Mouse (Mus musculus): ENCODE measurements around the gene Luc7l. TPM values are rescaled to one million over a fixed set of nuclear protein-coding genes. Genes with fewer than 3 reads are reported as not detected.
A peak's percentile ranks its signal among the peaks of the same experiment; 100 is the strongest.

The Luc7l gene
- total RNA-seq (2014; rRNA removed) (90.6 and 110 TPM in 2 replicates), polyA plus RNA-seq (2015; fragmentation: Nextera tagmentation; extraction: Ambion mirVana) (82.3 and 95.2 TPM in 2 replicates)

DNA sequence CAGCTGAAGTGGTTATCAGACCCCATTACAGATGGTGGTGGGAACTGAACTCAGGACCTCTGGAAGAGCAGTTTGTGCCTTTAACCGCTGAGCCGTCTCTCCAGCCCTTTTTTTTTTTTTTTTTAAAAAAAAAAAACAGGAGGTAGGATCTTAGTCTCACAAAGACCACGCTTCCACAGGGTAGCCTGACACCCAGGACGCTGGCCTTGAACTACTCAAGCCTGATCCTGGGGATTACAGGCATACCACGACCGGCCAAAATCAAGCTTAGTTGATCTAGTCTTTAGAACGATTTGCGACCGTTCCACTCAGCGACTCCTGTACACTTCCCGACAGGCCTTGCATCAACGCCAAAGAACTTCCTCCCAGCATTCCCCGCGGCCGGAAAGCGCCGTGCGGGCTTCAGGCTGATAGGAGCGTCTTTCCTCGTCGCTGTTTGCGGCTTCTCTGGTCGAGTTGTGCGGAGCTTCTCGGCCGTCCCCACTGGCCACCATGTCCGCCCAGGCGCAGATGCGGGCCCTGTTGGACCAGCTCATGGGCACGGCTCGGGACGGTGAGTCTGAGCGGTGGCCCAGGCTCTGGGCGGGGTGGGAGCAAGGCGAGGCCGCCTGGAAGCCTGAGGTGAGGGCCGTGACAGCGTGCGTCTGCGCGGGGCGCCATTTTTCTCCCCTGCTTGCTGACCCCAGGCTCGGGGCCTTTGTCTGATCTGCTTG is at the start of gene Luc7l:
Luc7l (plus strand) TSS at position 358 of the 713 bp plus-strand sequence.
- ATAC-seq (ENCODE audit: low FRiP score) (peak; percentile 94), DNase-seq (ENCODE audit: low spot score) (peak; percentile 97)
- peak within 1 kb of the TSS; percentile 62 for H3K4me3 ChIP-seq (ENCODE audit: low read depth, low read length)
- peak within 1 kb of the TSS; percentile 61 for H3K4me2 ChIP-seq (ENCODE audit: low read depth, low read length, poor library complexity, severe bottlenecking)
- no peak for TF ChIP-seq CTCF (IDR thresholded peaks at IDR 0.05)
- peak within 1 kb of the TSS; percentile 95 for H3K27ac ChIP-seq (ENCODE audit: low read depth, low read length)
- WGBS, result under 1% methylated on average over 42 of the region's 43 CpGs
- no peaks in the 10 kb centered on the region for H3K9me3 ChIP-seq (ENCODE audit: low read length)
- H3K36me3 ChIP-seq (ENCODE audit: insufficient read depth, low read length), result 0 out of 2 replicates have a peak, but pooled peaks cover 3% of the 10 kb centered on the region
- peak within 1 kb of the TSS; percentile 94 for H3K9ac ChIP-seq (replicated peaks; ENCODE audit: low read length, poor library complexity, severe bottlenecking)
- H3K4me1 ChIP-seq (ENCODE audit: insufficient read depth, low read length), result no peaks in the 10 kb centered on the region
- H3K27me3 ChIP-seq (ENCODE audit: insufficient read depth, low read length), result no peaks in the 10 kb centered on the region

DNA sequence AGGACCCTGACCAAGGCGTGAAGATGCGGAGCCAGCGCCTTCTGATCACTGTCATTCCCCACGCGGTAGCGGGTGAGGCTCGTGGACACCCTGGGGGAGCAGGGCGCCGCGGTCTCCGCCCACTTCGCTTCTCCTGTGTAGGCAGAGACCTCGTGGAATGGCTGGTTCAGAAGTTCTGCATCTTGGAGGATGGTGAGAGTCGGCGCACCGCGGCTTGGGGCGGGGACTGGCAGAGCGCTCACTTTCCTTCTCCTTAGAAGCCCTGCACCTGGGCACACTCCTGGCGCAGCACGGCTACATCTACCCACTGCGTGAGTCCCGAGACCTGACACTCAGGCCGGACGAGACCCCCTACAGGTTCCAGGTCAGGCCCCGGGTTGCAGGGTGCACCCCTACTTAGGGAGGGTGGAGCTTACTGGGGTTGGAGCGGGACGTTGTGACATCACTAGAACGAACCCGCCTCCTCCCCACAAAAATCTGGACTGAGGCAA is 49.3 kb upstream of the Luc7l start:
- H3K27ac ChIP-seq (ENCODE audit: low read depth, low read length), result no peak overlapping the region
- H3K4me1 ChIP-seq (ENCODE audit: insufficient read depth, low read length), result 0 out of 2 replicates have a peak, but pooled peaks cover 3% of the 10 kb centered on the region
- peak overlapping the region; percentile 45 for H3K4me3 ChIP-seq (ENCODE audit: low read depth, low read length)
- no peaks in the 10 kb centered on the region for H3K36me3 ChIP-seq (ENCODE audit: insufficient read depth, low read length)
- peak overlapping the region; percentile 50 for H3K9ac ChIP-seq (replicated peaks; ENCODE audit: low read length, poor library complexity, severe bottlenecking)
- H3K27me3 ChIP-seq (ENCODE audit: insufficient read depth, low read length), result peaks cover 27% of the 10 kb centered on the region
- TF ChIP-seq CTCF (IDR thresholded peaks at IDR 0.05), result no peak
- DNase-seq (ENCODE audit: low spot score) (peak; percentile 30), ATAC-seq (ENCODE audit: low FRiP score) (0 out of 2 replicates have a peak, but pooled peaks have one; percentile 17)
- peak overlapping the region; percentile 93 for H3K4me2 ChIP-seq (ENCODE audit: low read depth, low read length, poor library complexity, severe bottlenecking)
- H3K9me3 ChIP-seq (ENCODE audit: low read length), result no peaks in the 10 kb centered on the region
- 1% methylated on average over 30 of the region's 30 CpGs for WGBS

- DNase-seq (ENCODE audit: low spot score) (no peak), ATAC-seq (ENCODE audit: low FRiP score) (no peak)
Measured at GRCm38 (mm10) chr17:26204766-26205165, 47.9 kb upstream of the Luc7l start.

GRCm38 (mm10) chr17:26206392-26206791 is 46.3 kb upstream of the Luc7l start:
- Histone ChIP-seq H3K9me3 (ENCODE audit: low read length) (no peaks in the 10 kb centered on the region), H3K4me2 (ENCODE audit: low read depth, low read length, poor library complexity, severe bottlenecking) (no peak overlapping the region), H3K9ac (replicated peaks; ENCODE audit: low read length, poor library complexity, severe bottlenecking) (no peak overlapping the region), H3K4me3 (ENCODE audit: low read depth, low read length) (no peak overlapping the region), H3K27me3 (ENCODE audit: insufficient read depth, low read length) (peaks cover 23% of the 10 kb centered on the region; the same call in 1 of the 2 replicates), H3K36me3 (ENCODE audit: insufficient read depth, low read length) (no peaks in the 10 kb centered on the region), H3K4me1 (ENCODE audit: insufficient read depth, low read length) (0 out of 2 replicates have a peak, but pooled peaks cover 2% of the 10 kb centered on the region), H3K27ac (ENCODE audit: low read depth, low read length) (no peak overlapping the region)
- no peak for TF ChIP-seq CTCF (IDR thresholded peaks at IDR 0.05)
- ATAC-seq (ENCODE audit: low FRiP score) (no peak), DNase-seq (ENCODE audit: low spot score) (no peak)
- WGBS, result 47% methylated on average over 1 of the region's 1 CpGs

More at GRCm38 (mm10) chr17:26204766-26205165, 47.9 kb upstream of the Luc7l start:
- no peak overlapping the region for H3K27ac ChIP-seq (ENCODE audit: low read depth, low read length)
- no peaks in the 10 kb centered on the region for H3K36me3 ChIP-seq (ENCODE audit: insufficient read depth, low read length)
- 19% methylated on average over 11 of the region's 11 CpGs for WGBS
- no peak for TF ChIP-seq CTCF (IDR thresholded peaks at IDR 0.05)
- 0 out of 2 replicates have a peak, but pooled peaks cover 3% of the 10 kb centered on the region for H3K4me1 ChIP-seq (ENCODE audit: insufficient read depth, low read length)
- H3K4me3 ChIP-seq (ENCODE audit: low read depth, low read length), result no peak overlapping the region
- no peak overlapping the region for H3K4me2 ChIP-seq (ENCODE audit: low read depth, low read length, poor library complexity, severe bottlenecking)
- H3K27me3 ChIP-seq (ENCODE audit: insufficient read depth, low read length), result peaks cover 23% of the 10 kb centered on the region; the same call in 1 of the 2 replicates
- no peak overlapping the region for H3K9ac ChIP-seq (replicated peaks; ENCODE audit: low read length, poor library complexity, severe bottlenecking)
- H3K9me3 ChIP-seq (ENCODE audit: low read length), result no peaks in the 10 kb centered on the region

DNA sequence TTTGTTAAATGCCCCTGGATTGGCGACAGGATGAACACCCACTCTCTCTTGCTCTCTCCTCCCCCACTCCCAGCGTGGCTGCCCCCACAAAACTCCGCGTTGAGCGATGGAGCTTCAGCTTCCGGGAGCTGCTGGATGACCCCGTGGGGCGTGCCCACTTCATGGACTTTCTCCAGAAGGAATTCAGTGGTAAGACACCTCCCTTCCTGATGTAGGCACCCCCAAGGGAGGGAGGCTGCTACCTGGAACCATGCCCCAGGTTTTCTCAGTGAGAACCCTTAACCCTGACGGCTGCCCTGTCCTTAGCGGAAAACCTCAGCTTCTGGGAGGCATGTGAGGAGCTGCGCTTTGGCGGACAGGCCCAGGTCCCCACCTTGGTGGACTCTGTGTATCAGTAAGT is 45.0 kb upstream of the Luc7l start, which contains the start of gene Arhgdig:
Arhgdig (minus strand) TSS at position 101 of the 400 bp plus-strand sequence.
- no peak within 1 kb of the TSS for H3K4me2 ChIP-seq (ENCODE audit: low read depth, low read length, poor library complexity, severe bottlenecking)
- ATAC-seq (ENCODE audit: low FRiP score) (no peak), DNase-seq (ENCODE audit: low spot score) (no peak)
- H3K27ac ChIP-seq (ENCODE audit: low read depth, low read length), result no peak within 1 kb of the TSS
- H3K27me3 ChIP-seq (ENCODE audit: insufficient read depth, low read length), result peaks cover 15% of the 10 kb centered on the region; the same call in 1 of the 2 replicates
- WGBS, result 89% methylated on average over 12 of the region's 12 CpGs
- peaks cover 4% of the 10 kb centered on the region; the same call in 1 of the 2 replicates for H3K36me3 ChIP-seq (ENCODE audit: insufficient read depth, low read length)
- TF ChIP-seq CTCF (IDR thresholded peaks at IDR 0.05), result no peak
- no peaks in the 10 kb centered on the region for H3K4me1 ChIP-seq (ENCODE audit: insufficient read depth, low read length)
- no peak within 1 kb of the TSS for H3K4me3 ChIP-seq (ENCODE audit: low read depth, low read length)
- no peaks in the 10 kb centered on the region for H3K9me3 ChIP-seq (ENCODE audit: low read length)
- H3K9ac ChIP-seq (replicated peaks; ENCODE audit: low read length, poor library complexity, severe bottlenecking), result no peak within 1 kb of the TSS

DNA sequence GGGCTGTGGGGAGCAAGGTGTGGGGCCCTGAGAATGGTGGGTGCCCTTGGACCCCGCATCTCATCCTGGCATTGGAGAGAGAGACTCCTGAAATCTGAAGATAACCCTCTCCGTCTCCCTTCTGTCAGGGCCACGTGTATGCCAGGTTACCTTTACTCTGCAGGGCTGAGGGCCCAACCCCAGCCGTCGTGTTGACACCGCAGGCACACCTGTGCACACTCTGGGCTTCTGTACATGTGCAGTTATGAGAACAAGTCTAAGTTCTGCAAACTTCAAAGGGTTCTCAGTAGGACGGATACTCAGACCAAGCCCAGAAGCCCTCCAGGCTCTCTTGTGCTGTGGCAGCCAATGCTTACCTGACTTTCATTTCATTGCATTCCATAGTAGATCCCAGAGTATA is 40.5 kb upstream of the Luc7l start:
- Histone ChIP-seq H3K27ac (ENCODE audit: low read depth, low read length) (no peak overlapping the region), H3K9ac (replicated peaks; ENCODE audit: low read length, poor library complexity, severe bottlenecking) (no peak overlapping the region), H3K36me3 (ENCODE audit: insufficient read depth, low read length) (peaks cover 34% of the 10 kb centered on the region), H3K9me3 (ENCODE audit: low read length) (no peaks in the 10 kb centered on the region), H3K4me1 (ENCODE audit: insufficient read depth, low read length) (no peaks in the 10 kb centered on the region), H3K4me3 (ENCODE audit: low read depth, low read length) (no peak overlapping the region), H3K27me3 (ENCODE audit: insufficient read depth, low read length) (no peaks in the 10 kb centered on the region), H3K4me2 (ENCODE audit: low read depth, low read length, poor library complexity, severe bottlenecking) (no peak overlapping the region)
- TF ChIP-seq CTCF (IDR thresholded peaks at IDR 0.05), result no peak
- ATAC-seq (ENCODE audit: low FRiP score), result no peak
- no peak for DNase-seq (ENCODE audit: low spot score)
- 92% methylated on average over 7 of the region's 7 CpGs for WGBS
